Mouse (Mus musculus): ENCODE measurements around the gene Hacd4.
A peak's percentile ranks its signal among the peaks of the same experiment; 100 is the strongest.
"Not testable (repeated sequence)": the region's sequence is repeated elsewhere in the genome, so short reads cannot be mapped to it uniquely, and the experiment has no call there.

Hacd4 gene

GRCm38 (mm10) chr4:88432412-88433024 lies 6.2 kb downstream of the Hacd4 start:
- no peak for DNase-seq

GRCm38 (mm10) chr4:88427630-88428239 lies 11.0 kb downstream of the Hacd4 start:
- DNase-seq = no peak

GRCm38 (mm10) chr4:88424563-88424962 lies 14.2 kb downstream of the Hacd4 start:
- DNase-seq = no peak

GRCm38 (mm10) chr4:88419378-88419777 lies 19.4 kb downstream of the Hacd4 start:
- no peak for DNase-seq

- DNase-seq = no peak
Measured at GRCm38 (mm10) chr4:88415017-88415416, 23.7 kb downstream of the Hacd4 start.

GRCm38 (mm10) chr4:88412331-88412730 lies 26.4 kb downstream of the Hacd4 start:
- no peak for DNase-seq

GRCm38 (mm10) chr4:88409279-88409678 lies 29.4 kb downstream of the Hacd4 start:
- no peak for DNase-seq

- DNase-seq = peak; percentile 70 to 73
Measured at GRCm38 (mm10) chr4:88406887-88407696, 31.6 kb downstream of the Hacd4 start.

GRCm38 (mm10) chr4:88402884-88403283 lies 35.8 kb downstream of the Hacd4 start:
- DNase-seq = no peak

- DNase-seq = no peak
Measured at GRCm38 (mm10) chr4:88400992-88401313, 37.8 kb downstream of the Hacd4 start.

- no peak for DNase-seq
Measured at GRCm38 (mm10) chr4:88400302-88400991, 38.3 kb downstream of the Hacd4 start.

- DNase-seq = no peak
Measured at GRCm38 (mm10) chr4:88396995-88397521, 41.7 kb downstream of the Hacd4 start.

- DNase-seq = no peak
Measured at GRCm38 (mm10) chr4:88395717-88396116, 43.0 kb downstream of the Hacd4 start.

- not testable (repeated sequence) for DNase-seq
Measured at GRCm38 (mm10) chr4:88390596-88390995, 48.1 kb downstream of the Hacd4 start.

GRCm38 (mm10) chr4:88390036-88390435 lies 48.7 kb downstream of the Hacd4 start:
- no peak for DNase-seq

GRCm38 (mm10) chr4:88372293-88373224 lies 66.2 kb downstream of the Hacd4 start:
- no peak for DNase-seq

GRCm38 (mm10) chr4:88370819-88371218 lies 67.9 kb downstream of the Hacd4 start:
- DNase-seq = no peak

GRCm38 (mm10) chr4:88369951-88370350 lies 68.8 kb downstream of the Hacd4 start:
- no peak for DNase-seq

- no peak for DNase-seq
Measured at GRCm38 (mm10) chr4:88357431-88357830, 81.3 kb downstream of the Hacd4 start.

GRCm38 (mm10) chr4:88356652-88357051 lies 82.1 kb downstream of the Hacd4 start:
- DNase-seq = peak; percentile 9 to 24

GRCm38 (mm10) chr4:88350910-88351309 lies 87.8 kb downstream of the Hacd4 start:
- peak; percentile 77 to 86 for DNase-seq
